12 mouse cellular contexts compared by ENCODE assay signal in genomic region chrX:142806126-142806525, GRCm38 (mm10).
DNase-seq lines count a peak whose midpoint lies in the region; ATAC-seq lines count a peak whose summit lies in the region.
"Had no signal": no experiment of that assay in that cellular context is flagged by ENCODE, and none has a peak within 500 bp of the region (broad histone marks: within the 10 kb centered on the region; RNA-seq: fewer than 3 reads in every experiment).

No protein-coding gene starts in this region.

- H3K27ac ChIP-seq in intestine, embryonic 16.5 days (ENCODE audit: low read length): peak overlapping the region; percentile 14; the same call in 1 of the 2 replicates
- H3K27ac ChIP-seq: midbrain, embryonic 10.5 days had no signal

- H3K9me3 ChIP-seq in intestine, embryonic 16.5 days (ENCODE audit: control insufficient read depth, low read length): no peaks in the 10 kb centered on the region
- H3K9me3 ChIP-seq: G1E; midbrain, embryonic 10.5 days had no signal

- H3K4me1 ChIP-seq in intestine, embryonic 16.5 days (ENCODE audit: control insufficient read depth, insufficient read depth, low read length): peaks cover 8% of the 10 kb centered on the region
- H3K4me1 ChIP-seq: midbrain, embryonic 10.5 days had no signal

- H3K36me3 ChIP-seq in intestine, embryonic 16.5 days (ENCODE audit: control insufficient read depth, insufficient read depth, low read length): no peaks in the 10 kb centered on the region

- no peak overlapping the region for H3K9ac ChIP-seq in intestine, embryonic 16.5 days (ENCODE audit: low read depth, low read length)

- peak; percentile 39 for ATAC-seq in intestine, embryonic 16.5 days

- no peak overlapping the region for H3K4me3 ChIP-seq in intestine, embryonic 16.5 days (ENCODE audit: low read length)
- H3K4me3 ChIP-seq: midbrain, embryonic 10.5 days had no signal

- peak; percentile 26 for DNase-seq in adrenal gland, postnatal 10 days
- no peak for DNase-seq in adrenal gland, postnatal 4 days (ENCODE audit: low spot score in 2 of 2)
- DNase-seq in kidney, adult 9 months: peak; percentile 21
- no peak for DNase-seq in kidney, adult 11 months
- peak; percentile 1 for DNase-seq in lung, postnatal 25 days (ENCODE audit: low spot score)
- DNase-seq in frontal cortex, postnatal 14 days (ENCODE audit: low spot score in 2 of 2): no peak
- no peak for DNase-seq in retina, embryonic 14.5 days (ENCODE audit: low spot score)
- DNase-seq: liver; thymus, postnatal 25 days had no signal

- no peak overlapping the region for H3K4me2 ChIP-seq in intestine, embryonic 16.5 days (ENCODE audit: low read depth, low read length)

- WGBS in intestine, embryonic 16.5 days: 58% methylated on average over 6 of the region's 6 CpGs

- no peaks in the 10 kb centered on the region for H3K27me3 ChIP-seq in intestine, embryonic 16.5 days (replicated peaks; ENCODE audit: control insufficient read depth, insufficient read depth, low read length)

Comparison
In these comparisons a context has a peak if more than half of its experiments do, and no peak if none do; other contexts are left out.
1. DNase-seq: peak in adrenal gland, postnatal 10 days (single experiment), kidney, adult 9 months (single experiment) and lung, postnatal 25 days (single experiment); none in adrenal gland, postnatal 4 days (0 of 2), kidney, adult 11 months (single experiment), frontal cortex, postnatal 14 days (0 of 2) and retina, embryonic 14.5 days (single experiment).